Mouse (Mus musculus): Measurements from ENCODE around the gene Etv6. TPM values are rescaled to one million over a fixed set of nuclear protein-coding genes. Genes with fewer than 3 reads are reported as not detected.
A peak's percentile ranks its signal among the peaks of the same experiment; 100 is the strongest.

Gene Etv6
- polyA plus RNA-seq, 1 experiment: 25.8 TPM

DNA sequence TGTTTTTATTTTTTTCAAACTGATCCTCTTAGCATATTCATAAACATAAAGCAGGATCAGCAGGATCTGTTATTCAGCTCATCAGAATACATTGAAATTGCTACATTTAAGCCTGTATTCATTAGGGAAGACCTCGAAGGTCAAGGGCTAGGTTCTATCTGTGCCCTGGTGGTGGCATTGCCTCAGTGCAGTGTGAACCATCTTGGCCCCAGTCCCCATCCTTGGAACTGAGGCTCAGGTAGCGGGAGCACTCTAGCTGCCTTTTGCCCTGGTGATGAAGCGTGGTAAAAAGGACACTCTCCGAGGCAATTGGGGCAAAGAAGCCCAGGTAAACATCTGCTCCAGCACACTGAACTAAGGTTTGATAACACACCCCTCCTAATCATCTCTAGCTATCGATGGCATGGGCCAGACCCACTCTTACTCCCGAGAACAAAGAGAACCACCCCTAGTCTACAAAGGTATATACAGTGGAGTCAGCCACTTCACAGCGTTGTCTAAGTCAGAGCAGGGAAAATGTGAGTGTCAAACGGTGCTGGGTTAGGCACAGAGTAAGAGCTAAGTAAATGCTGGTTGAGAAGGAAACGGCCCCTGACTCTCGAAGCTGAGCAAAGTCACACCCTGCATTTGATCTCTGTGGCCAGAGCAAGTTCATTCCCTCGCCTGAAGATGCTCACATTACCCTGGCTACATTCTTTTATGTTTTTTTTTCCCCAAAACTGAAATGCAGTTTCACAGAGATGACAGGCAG, 148.3 kb downstream of the Etv6 start:
- TF ChIP-seq POLR2A (IDR thresholded peaks at IDR 0.05; ENCODE audit: low read depth, low read length) (no peak), CTCF (IDR thresholded peaks at IDR 0.05; ENCODE audit: borderline replicate concordance, insufficient read depth, low read length) (no peak)
- H3K4me1 ChIP-seq (ENCODE audit: control insufficient read depth, insufficient read depth, low read length): peaks cover 18% of the 10 kb centered on the region
- H3K27ac ChIP-seq (ENCODE audit: insufficient read depth, low read length): no peak overlapping the region
- no peak overlapping the region for H3K4me3 ChIP-seq (ENCODE audit: insufficient read depth, low read length)

DNA sequence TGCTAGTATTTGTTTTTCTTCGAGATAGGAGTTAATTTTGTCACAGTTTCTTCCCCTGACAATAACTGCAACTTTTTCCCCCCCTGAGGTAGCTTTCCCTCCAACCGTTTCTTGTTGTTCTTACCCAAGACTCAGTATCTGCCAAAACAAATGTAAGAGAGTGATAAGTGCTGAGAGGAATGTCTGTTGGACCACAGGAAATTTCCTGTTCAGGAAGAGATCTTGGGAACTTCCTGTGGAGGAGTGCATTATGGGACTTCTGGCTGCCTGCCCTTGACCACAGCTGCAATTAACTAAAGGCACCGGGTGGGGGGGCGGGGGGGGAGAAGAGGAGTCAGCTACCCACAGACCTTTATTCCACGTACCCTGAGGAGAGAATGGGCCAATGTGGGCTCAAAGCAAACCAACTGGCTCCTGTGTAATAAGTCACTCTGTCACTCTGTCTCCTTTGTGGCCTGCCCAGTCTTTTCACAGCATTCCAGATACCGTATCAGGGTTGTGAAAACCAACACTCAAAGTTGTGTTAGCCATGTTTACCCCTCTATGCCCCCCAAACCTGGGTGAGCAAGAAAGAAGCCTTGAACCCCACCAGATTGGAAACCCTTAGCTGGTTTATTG, 150.9 kb downstream of the Etv6 start:
- Histone ChIP-seq H3K27ac (ENCODE audit: insufficient read depth, low read length) (peak overlapping the region; percentile 94), H3K4me1 (ENCODE audit: control insufficient read depth, insufficient read depth, low read length) (peaks cover 26% of the 10 kb centered on the region), H3K4me3 (ENCODE audit: insufficient read depth, low read length) (no peak overlapping the region)
- no peak for TF ChIP-seq POLR2A (IDR thresholded peaks at IDR 0.05; ENCODE audit: low read depth, low read length)
- TF ChIP-seq CTCF (IDR thresholded peaks at IDR 0.05; ENCODE audit: borderline replicate concordance, insufficient read depth, low read length): no peak

DNA sequence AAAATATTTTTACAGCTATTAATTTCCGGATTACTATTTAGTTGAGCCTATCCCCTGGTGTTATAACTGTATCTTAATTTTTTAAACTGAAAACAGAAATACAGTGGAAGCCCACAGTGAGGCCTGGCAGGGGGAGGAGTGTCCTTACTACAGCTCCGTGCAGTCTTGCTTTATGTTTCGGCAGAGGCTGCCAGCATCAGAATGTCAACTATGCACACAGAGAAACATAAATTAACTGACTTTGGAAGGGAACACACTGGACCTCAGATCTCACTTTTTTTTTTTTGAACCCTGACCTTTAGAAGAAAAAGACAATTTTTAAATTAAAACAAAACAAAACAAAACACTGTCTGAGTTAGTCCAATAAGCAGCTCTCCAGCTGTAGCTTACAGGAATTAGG, 153.2 kb downstream of the Etv6 start:
- H3K4me1 ChIP-seq (ENCODE audit: control insufficient read depth, insufficient read depth, low read length): peaks cover 26% of the 10 kb centered on the region
- TF ChIP-seq CTCF (IDR thresholded peaks at IDR 0.05; ENCODE audit: borderline replicate concordance, insufficient read depth, low read length): no peak
- no peak for TF ChIP-seq POLR2A (IDR thresholded peaks at IDR 0.05; ENCODE audit: low read depth, low read length)
- H3K4me3 ChIP-seq (ENCODE audit: insufficient read depth, low read length): no peak overlapping the region
- H3K27ac ChIP-seq (ENCODE audit: insufficient read depth, low read length): peak overlapping the region; percentile 71

DNA sequence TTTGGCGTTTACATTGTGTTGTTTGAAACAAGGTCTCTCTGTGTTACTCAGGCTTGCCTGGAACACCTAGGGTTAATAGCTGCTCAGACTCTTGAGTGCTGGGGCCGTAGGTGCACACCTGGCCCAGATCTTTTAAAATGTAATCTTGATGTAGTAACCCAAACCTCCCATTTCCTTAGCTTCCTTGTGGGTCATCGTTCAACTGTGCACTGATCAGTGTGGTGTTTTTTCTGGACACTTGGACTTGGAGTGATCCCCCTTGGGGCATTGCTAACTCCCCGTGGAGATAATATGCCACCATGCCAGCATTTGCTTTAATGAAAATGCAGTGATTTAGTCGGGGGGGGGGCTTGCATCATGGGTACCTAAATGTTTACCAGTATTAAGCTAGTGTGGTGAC, 153.7 kb downstream of the Etv6 start:
- peak overlapping the region; percentile 71 for H3K27ac ChIP-seq (ENCODE audit: insufficient read depth, low read length)
- TF ChIP-seq POLR2A (IDR thresholded peaks at IDR 0.05; ENCODE audit: low read depth, low read length) (no peak), CTCF (IDR thresholded peaks at IDR 0.05; ENCODE audit: borderline replicate concordance, insufficient read depth, low read length) (no peak)
- H3K4me3 ChIP-seq (ENCODE audit: insufficient read depth, low read length): no peak overlapping the region
- H3K4me1 ChIP-seq (ENCODE audit: control insufficient read depth, insufficient read depth, low read length): peaks cover 26% of the 10 kb centered on the region

DNA sequence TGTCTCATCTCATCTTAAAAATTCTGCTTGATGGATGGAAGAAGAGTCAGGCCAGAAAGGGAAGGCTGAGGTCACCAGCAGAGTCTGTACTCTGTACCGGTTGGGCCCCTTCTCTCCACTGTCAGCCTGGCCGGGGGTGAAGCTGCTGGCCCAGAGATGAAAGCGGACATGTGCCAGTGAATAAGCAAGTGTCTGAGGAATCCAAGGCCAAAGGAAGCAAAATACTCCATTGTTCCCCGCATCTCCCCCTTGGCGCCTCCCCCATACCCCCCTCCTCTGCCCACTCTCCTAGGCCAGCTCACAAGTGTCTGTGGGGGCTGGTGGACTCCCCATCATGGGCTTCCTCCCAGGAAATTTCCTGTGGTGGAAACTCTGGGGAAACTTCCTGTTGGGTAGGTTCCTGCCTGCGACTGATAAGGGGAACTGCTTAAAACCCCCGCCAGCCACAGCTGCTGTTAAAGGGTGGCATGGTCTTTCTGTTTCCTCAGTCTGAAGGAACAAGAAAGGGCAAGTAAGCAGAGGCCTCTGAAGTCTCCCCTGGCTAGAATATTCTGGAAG, 154.2 kb downstream of the Etv6 start:
- TF ChIP-seq POLR2A (IDR thresholded peaks at IDR 0.05; ENCODE audit: low read depth, low read length): no peak
- TF ChIP-seq CTCF (IDR thresholded peaks at IDR 0.05; ENCODE audit: borderline replicate concordance, insufficient read depth, low read length): no peak
- Histone ChIP-seq H3K27ac (ENCODE audit: insufficient read depth, low read length) (peak overlapping the region; percentile 71; the same call in 1 of the 2 replicates), H3K4me1 (ENCODE audit: control insufficient read depth, insufficient read depth, low read length) (peaks cover 26% of the 10 kb centered on the region), H3K4me3 (ENCODE audit: insufficient read depth, low read length) (no peak overlapping the region)

DNA sequence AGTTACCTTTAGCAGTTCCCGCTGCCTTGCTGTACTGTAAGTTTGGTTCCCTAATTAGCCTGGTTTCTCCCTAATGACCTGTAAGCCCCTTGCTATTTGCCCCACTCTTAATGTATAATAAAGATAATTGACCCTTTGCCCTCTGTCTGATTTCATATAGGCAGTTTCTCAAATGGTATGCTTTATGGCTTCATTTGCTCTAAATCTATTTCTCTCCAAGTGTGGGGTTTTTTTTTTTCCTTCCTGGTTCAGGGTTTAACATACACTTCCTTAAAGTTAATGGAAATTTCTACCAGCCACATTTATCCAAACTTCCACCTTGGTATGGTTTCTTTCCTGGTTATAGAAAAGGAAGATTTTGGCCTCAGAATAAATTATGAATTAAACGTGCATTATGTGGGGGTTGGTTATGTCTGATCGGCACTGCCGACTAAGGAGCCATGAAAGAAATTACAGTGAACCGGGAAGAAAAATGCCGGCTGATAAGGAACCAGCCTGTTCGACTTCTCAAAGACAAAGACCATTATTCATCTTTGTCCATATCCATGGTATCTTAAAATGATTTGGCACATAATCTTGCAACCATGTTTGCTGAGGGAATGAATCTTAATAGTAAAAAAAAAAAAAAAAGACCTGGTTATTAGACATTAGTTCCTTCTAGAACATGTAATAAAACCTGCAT, 155.2 kb downstream of the Etv6 start:
- H3K4me1 ChIP-seq (ENCODE audit: control insufficient read depth, insufficient read depth, low read length): peaks cover 21% of the 10 kb centered on the region
- TF ChIP-seq POLR2A (IDR thresholded peaks at IDR 0.05; ENCODE audit: low read depth, low read length): no peak
- TF ChIP-seq CTCF (IDR thresholded peaks at IDR 0.05; ENCODE audit: borderline replicate concordance, insufficient read depth, low read length): no peak
- H3K4me3 ChIP-seq (ENCODE audit: insufficient read depth, low read length): no peak overlapping the region
- H3K27ac ChIP-seq (ENCODE audit: insufficient read depth, low read length): no peak overlapping the region

DNA sequence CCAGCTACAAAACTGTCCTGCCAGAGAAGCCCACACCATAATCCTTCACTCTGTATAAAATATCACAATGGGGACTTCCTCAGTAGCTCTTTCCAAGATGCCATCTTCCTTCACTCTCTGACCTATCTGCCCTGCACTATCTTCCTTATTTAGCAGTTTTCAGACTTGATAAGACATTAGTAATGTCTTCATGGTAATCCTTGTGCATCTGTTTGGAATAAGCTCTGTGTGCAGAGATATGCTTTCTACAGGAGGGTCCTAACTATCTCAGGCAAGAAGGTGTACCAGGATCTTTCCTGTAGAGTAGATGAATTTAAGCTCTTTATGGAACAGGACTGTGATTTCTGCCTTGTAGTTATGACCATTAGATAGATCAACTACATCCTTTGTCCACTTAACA, 157.2 kb downstream of the Etv6 start:
- TF ChIP-seq CTCF (IDR thresholded peaks at IDR 0.05; ENCODE audit: borderline replicate concordance, insufficient read depth, low read length) (no peak), POLR2A (IDR thresholded peaks at IDR 0.05; ENCODE audit: low read depth, low read length) (no peak)
- peaks cover 11% of the 10 kb centered on the region for H3K4me1 ChIP-seq (ENCODE audit: control insufficient read depth, insufficient read depth, low read length)
- no peak overlapping the region for H3K27ac ChIP-seq (ENCODE audit: insufficient read depth, low read length)
- H3K4me3 ChIP-seq (ENCODE audit: insufficient read depth, low read length): no peak overlapping the region

DNA sequence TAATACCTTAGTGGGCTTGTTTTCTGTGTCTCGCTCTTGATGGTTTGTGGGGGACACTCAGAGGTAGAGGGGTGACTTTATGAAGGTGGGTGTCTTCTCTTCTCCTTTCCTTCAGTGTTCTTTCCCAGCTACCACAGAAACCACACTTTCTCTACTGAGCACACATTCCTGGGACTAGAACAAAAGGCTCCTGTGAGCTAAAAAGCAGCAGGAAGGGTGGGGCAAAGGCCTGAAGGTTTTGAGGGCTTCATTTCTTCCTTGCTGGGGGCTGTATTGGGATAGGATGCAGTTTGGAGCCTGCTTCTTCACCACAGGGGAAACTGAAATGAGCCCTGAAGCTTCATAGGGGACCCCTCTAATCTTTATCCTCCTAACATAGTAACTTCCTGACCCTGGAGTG, 164.4 kb downstream of the Etv6 start:
- Histone ChIP-seq H3K27ac (ENCODE audit: insufficient read depth, low read length) (peak overlapping the region; percentile 90), H3K4me3 (ENCODE audit: insufficient read depth, low read length) (no peak overlapping the region), H3K4me1 (ENCODE audit: control insufficient read depth, insufficient read depth, low read length) (peaks cover 22% of the 10 kb centered on the region)
- no peak for TF ChIP-seq CTCF (IDR thresholded peaks at IDR 0.05; ENCODE audit: borderline replicate concordance, insufficient read depth, low read length)
- no peak for TF ChIP-seq POLR2A (IDR thresholded peaks at IDR 0.05; ENCODE audit: low read depth, low read length)

DNA sequence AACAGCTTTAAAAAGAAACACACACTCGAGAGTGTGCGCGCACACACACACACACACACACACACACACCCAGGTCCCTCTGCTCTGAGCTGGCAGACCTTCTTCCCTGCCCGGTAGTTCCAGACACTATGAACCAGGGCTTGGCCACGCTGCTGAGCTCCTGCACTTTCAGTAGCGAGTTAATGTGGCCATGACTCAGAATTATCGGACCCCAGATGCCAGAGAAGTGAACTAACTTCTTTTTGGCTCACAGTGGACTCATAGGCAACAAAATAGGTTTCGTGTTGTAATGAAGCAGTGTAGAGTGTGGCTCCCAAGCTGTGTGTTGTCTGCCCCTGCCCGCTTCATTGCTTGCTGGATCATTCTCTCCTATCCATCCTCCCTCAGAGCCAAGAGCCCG, 165.1 kb downstream of the Etv6 start:
- Histone ChIP-seq H3K4me3 (ENCODE audit: insufficient read depth, low read length) (no peak overlapping the region), H3K4me1 (ENCODE audit: control insufficient read depth, insufficient read depth, low read length) (peaks cover 22% of the 10 kb centered on the region), H3K27ac (ENCODE audit: insufficient read depth, low read length) (peak overlapping the region; percentile 90)
- TF ChIP-seq POLR2A (IDR thresholded peaks at IDR 0.05; ENCODE audit: low read depth, low read length): 0 out of 2 replicates have a peak, but pooled peaks have one; percentile 27
- TF ChIP-seq CTCF (IDR thresholded peaks at IDR 0.05; ENCODE audit: borderline replicate concordance, insufficient read depth, low read length): no peak
